Mouse (Mus musculus): Measurements from ENCODE around the gene Ap3d1. TPM values are rescaled to one million over a fixed set of nuclear protein-coding genes. Genes with fewer than 3 reads are reported as not detected.

Ap3d1 gene
- polyA plus RNA-seq, 1 experiment from 2014 or later, result 99.5 TPM

- H3K27ac ChIP-seq (ENCODE audit: low read length), result no peak overlapping the region
- no peak overlapping the region for H3K4me2 ChIP-seq (ENCODE audit: low read length)
- no peak for ATAC-seq
- no peak overlapping the region for H3K4me3 ChIP-seq (ENCODE audit: low read depth, low read length)
- WGBS, result 95% methylated on average over 4 of the region's 4 CpGs
- H3K27me3 ChIP-seq (ENCODE audit: control insufficient read depth, insufficient read depth, low read depth, low read length), result no peaks in the 10 kb centered on the region
- H3K36me3 ChIP-seq (ENCODE audit: control insufficient read depth, insufficient read depth, low read length), result peaks cover 29% of the 10 kb centered on the region
- H3K9ac ChIP-seq (ENCODE audit: low read depth, low read length), result no peak overlapping the region
- H3K9me3 ChIP-seq (replicated peaks; ENCODE audit: control insufficient read depth, low read length, poor library complexity, severe bottlenecking), result no peaks in the 10 kb centered on the region
- H3K4me1 ChIP-seq (ENCODE audit: control insufficient read depth, insufficient read depth, low read length), result no peaks in the 10 kb centered on the region
Observed at GRCm38 (mm10) chr10:80684984-80685383, 57.1 kb downstream of the Ap3d1 start.

- WGBS, result 60% methylated on average over 6 of the region's 6 CpGs
- Histone ChIP-seq H3K4me1 (ENCODE audit: control insufficient read depth, insufficient read depth, low read length) (no peaks in the 10 kb centered on the region), H3K4me3 (ENCODE audit: low read depth, low read length) (no peak overlapping the region), H3K9ac (ENCODE audit: low read depth, low read length) (no peak overlapping the region), H3K36me3 (ENCODE audit: control insufficient read depth, insufficient read depth, low read length) (peaks cover 22% of the 10 kb centered on the region), H3K27me3 (ENCODE audit: control insufficient read depth, insufficient read depth, low read depth, low read length) (no peaks in the 10 kb centered on the region), H3K27ac (ENCODE audit: low read length) (no peak overlapping the region), H3K9me3 (replicated peaks; ENCODE audit: control insufficient read depth, low read length, poor library complexity, severe bottlenecking) (no peaks in the 10 kb centered on the region), H3K4me2 (ENCODE audit: low read length) (no peak overlapping the region)
- ATAC-seq, result no peak
Observed at GRCm38 (mm10) chr10:80684214-80684613, 57.9 kb downstream of the Ap3d1 start.

GRCm38 (mm10) chr10:80683647-80684046, 58.4 kb downstream of the Ap3d1 start:
- no peaks in the 10 kb centered on the region for H3K27me3 ChIP-seq (ENCODE audit: control insufficient read depth, insufficient read depth, low read depth, low read length)
- H3K4me2 ChIP-seq (ENCODE audit: low read length), result no peak overlapping the region
- H3K4me3 ChIP-seq (ENCODE audit: low read depth, low read length), result no peak overlapping the region
- 100% methylated on average over 1 of the region's 1 CpGs for WGBS
- no peak for ATAC-seq
- no peak overlapping the region for H3K27ac ChIP-seq (ENCODE audit: low read length)
- H3K4me1 ChIP-seq (ENCODE audit: control insufficient read depth, insufficient read depth, low read length), result no peaks in the 10 kb centered on the region
- H3K36me3 ChIP-seq (ENCODE audit: control insufficient read depth, insufficient read depth, low read length), result peaks cover 21% of the 10 kb centered on the region
- H3K9ac ChIP-seq (ENCODE audit: low read depth, low read length), result no peak overlapping the region
- no peaks in the 10 kb centered on the region for H3K9me3 ChIP-seq (replicated peaks; ENCODE audit: control insufficient read depth, low read length, poor library complexity, severe bottlenecking)

GRCm38 (mm10) chr10:80682003-80682402, 60.1 kb downstream of the Ap3d1 start:
- Histone ChIP-seq H3K36me3 (ENCODE audit: control insufficient read depth, insufficient read depth, low read length) (peaks cover 14% of the 10 kb centered on the region), H3K9ac (ENCODE audit: low read depth, low read length) (no peak overlapping the region), H3K4me2 (ENCODE audit: low read length) (no peak overlapping the region), H3K4me3 (ENCODE audit: low read depth, low read length) (no peak overlapping the region), H3K27ac (ENCODE audit: low read length) (no peak overlapping the region), H3K27me3 (ENCODE audit: control insufficient read depth, insufficient read depth, low read depth, low read length) (no peaks in the 10 kb centered on the region), H3K4me1 (ENCODE audit: control insufficient read depth, insufficient read depth, low read length) (peaks cover 14% of the 10 kb centered on the region), H3K9me3 (replicated peaks; ENCODE audit: control insufficient read depth, low read length, poor library complexity, severe bottlenecking) (no peaks in the 10 kb centered on the region)
- WGBS, result 95% methylated on average over 6 of the region's 6 CpGs
- ATAC-seq, result no peak

GRCm38 (mm10) chr10:80680260-80680696, 61.8 kb downstream of the Ap3d1 start:
- H3K27ac ChIP-seq (ENCODE audit: low read length), result no peak overlapping the region
- H3K36me3 ChIP-seq (ENCODE audit: control insufficient read depth, insufficient read depth, low read length), result peaks cover 3% of the 10 kb centered on the region; the same call in 1 of the 2 replicates
- peaks cover 17% of the 10 kb centered on the region for H3K4me1 ChIP-seq (ENCODE audit: control insufficient read depth, insufficient read depth, low read length)
- no peak overlapping the region for H3K9ac ChIP-seq (ENCODE audit: low read depth, low read length)
- H3K27me3 ChIP-seq (ENCODE audit: control insufficient read depth, insufficient read depth, low read depth, low read length), result no peaks in the 10 kb centered on the region
- H3K4me3 ChIP-seq (ENCODE audit: low read depth, low read length), result no peak overlapping the region
- H3K4me2 ChIP-seq (ENCODE audit: low read length), result no peak overlapping the region
- 90% methylated on average over 2 of the region's 2 CpGs for WGBS
- ATAC-seq, result no peak
- no peaks in the 10 kb centered on the region for H3K9me3 ChIP-seq (replicated peaks; ENCODE audit: control insufficient read depth, low read length, poor library complexity, severe bottlenecking)

GRCm38 (mm10) chr10:80679556-80680259, 62.4 kb downstream of the Ap3d1 start:
- no peak overlapping the region for H3K4me3 ChIP-seq (ENCODE audit: low read depth, low read length)
- H3K36me3 ChIP-seq (ENCODE audit: control insufficient read depth, insufficient read depth, low read length), result peaks cover 3% of the 10 kb centered on the region; the same call in 1 of the 2 replicates
- H3K4me1 ChIP-seq (ENCODE audit: control insufficient read depth, insufficient read depth, low read length), result peaks cover 23% of the 10 kb centered on the region
- no peaks in the 10 kb centered on the region for H3K9me3 ChIP-seq (replicated peaks; ENCODE audit: control insufficient read depth, low read length, poor library complexity, severe bottlenecking)
- no peak overlapping the region for H3K4me2 ChIP-seq (ENCODE audit: low read length)
- H3K27ac ChIP-seq (ENCODE audit: low read length), result peak overlapping the region; percentile 10; the same call in 1 of the 2 replicates
- H3K9ac ChIP-seq (ENCODE audit: low read depth, low read length), result no peak overlapping the region
- WGBS, result 53% methylated on average over 9 of the region's 9 CpGs
- H3K27me3 ChIP-seq (ENCODE audit: control insufficient read depth, insufficient read depth, low read depth, low read length), result no peaks in the 10 kb centered on the region
- no peak for ATAC-seq

- H3K27me3 ChIP-seq (ENCODE audit: control insufficient read depth, insufficient read depth, low read depth, low read length), result no peaks in the 10 kb centered on the region
- no peak overlapping the region for H3K4me2 ChIP-seq (ENCODE audit: low read length)
- H3K9ac ChIP-seq (ENCODE audit: low read depth, low read length), result no peak overlapping the region
- 56% methylated on average over 9 of the region's 10 CpGs for WGBS
- ATAC-seq, result no peak
- H3K27ac ChIP-seq (ENCODE audit: low read length), result peak overlapping the region; percentile 96
- no peak overlapping the region for H3K4me3 ChIP-seq (ENCODE audit: low read depth, low read length)
- H3K9me3 ChIP-seq (replicated peaks; ENCODE audit: control insufficient read depth, low read length, poor library complexity, severe bottlenecking), result no peaks in the 10 kb centered on the region
- H3K36me3 ChIP-seq (ENCODE audit: control insufficient read depth, insufficient read depth, low read length), result no peaks in the 10 kb centered on the region
- H3K4me1 ChIP-seq (ENCODE audit: control insufficient read depth, insufficient read depth, low read length), result peaks cover 32% of the 10 kb centered on the region
Observed at GRCm38 (mm10) chr10:80678601-80679377, 63.3 kb downstream of the Ap3d1 start.

- Histone ChIP-seq H3K36me3 (ENCODE audit: control insufficient read depth, insufficient read depth, low read length) (no peaks in the 10 kb centered on the region), H3K9ac (ENCODE audit: low read depth, low read length) (peak within 1 kb of the TSS; percentile 84), H3K27ac (ENCODE audit: low read length) (peak within 1 kb of the TSS; percentile 96), H3K4me1 (ENCODE audit: control insufficient read depth, insufficient read depth, low read length) (peaks cover 40% of the 10 kb centered on the region), H3K4me3 (ENCODE audit: low read depth, low read length) (peak within 1 kb of the TSS; percentile 100), H3K27me3 (ENCODE audit: control insufficient read depth, insufficient read depth, low read depth, low read length) (no peaks in the 10 kb centered on the region), H3K4me2 (ENCODE audit: low read length) (peak within 1 kb of the TSS; percentile 85), H3K9me3 (replicated peaks; ENCODE audit: control insufficient read depth, low read length, poor library complexity, severe bottlenecking) (no peaks in the 10 kb centered on the region)
- 26% methylated on average over 8 of the region's 8 CpGs for WGBS
- ATAC-seq, result no peak
Observed at GRCm38 (mm10) chr10:80677942-80678436, 64.1 kb downstream of the Ap3d1 start, which contains the start of gene Mknk2. Gene Mknk2, minus strand, starts transcription at chr10:80678112.

Data from midbrain, embryonic 16.5 days (tissue).